Comparison of ENCODE assay signal across 8 mouse cellular contexts in genomic region chr5:142879318-142880175, GRCm38 (mm10). TPM values are rescaled to one million over a fixed set of nuclear protein-coding genes. Genes with fewer than 3 reads are reported as not detected.
DNase-seq lines count a peak whose midpoint lies in the region; ATAC-seq and TF ChIP-seq lines count a peak whose summit lies in the region.

No protein-coding gene starts in this region.

- no peaks in the 10 kb centered on the region for H3K27me3 ChIP-seq in heart, postnatal 0 days (ENCODE audit: control insufficient read depth, insufficient read depth, low read length)
- no peaks in the 10 kb centered on the region for H3K27me3 ChIP-seq in liver, postnatal 0 days (ENCODE audit: insufficient read depth, low read length)
- H3K27me3 ChIP-seq in neural tube, embryonic 15.5 days (replicated peaks), result no peaks in the 10 kb centered on the region

- no peak overlapping the region for H3K27ac ChIP-seq in heart, postnatal 0 days (ENCODE audit: low read depth)
- no peak overlapping the region for H3K27ac ChIP-seq in liver, postnatal 0 days (ENCODE audit: low read depth)
- no peak overlapping the region for H3K27ac ChIP-seq in neural tube, embryonic 15.5 days (replicated peaks)

- no peak overlapping the region for H3K9ac ChIP-seq in heart, postnatal 0 days (replicated peaks; ENCODE audit: low read depth, low read length)
- H3K9ac ChIP-seq in liver, postnatal 0 days (replicated peaks), result no peak overlapping the region
- H3K9ac ChIP-seq in neural tube, embryonic 15.5 days (replicated peaks), result no peak overlapping the region

- TF ChIP-seq EP300 in heart, postnatal 0 days (IDR thresholded peaks at IDR 0.05; ENCODE audit: low read depth), result no peak
- TF ChIP-seq EP300 in liver, postnatal 0 days (IDR thresholded peaks at IDR 0.05; ENCODE audit: low read depth), result no peak

- H3K4me1 ChIP-seq in heart, postnatal 0 days (ENCODE audit: control insufficient read depth, insufficient read depth), result peaks cover 4% of the 10 kb centered on the region; the same call in 1 of the 2 replicates
- peaks cover 4% of the 10 kb centered on the region for H3K4me1 ChIP-seq in liver, postnatal 0 days (ENCODE audit: insufficient read depth)
- peaks cover 36% of the 10 kb centered on the region for H3K4me1 ChIP-seq in neural tube, embryonic 15.5 days

- ATAC-seq in erythroblast, adult 5-6 weeks (replicated peaks; ENCODE audit: low FRiP score, poor library complexity, severe bottlenecking), result peak; percentile 80
- ATAC-seq in heart, postnatal 0 days (ENCODE audit: insufficient read depth, low read depth), result peak; percentile 79
- peak; percentile 77 for ATAC-seq in liver, postnatal 0 days
- peak; percentile 64 for ATAC-seq in neural tube, embryonic 15.5 days (ENCODE audit: low FRiP score)

- TF ChIP-seq CTCF in heart, postnatal 0 days (IDR thresholded peaks at IDR 0.05; ENCODE audit: low read depth), result peak; percentile 96
- peak; percentile 98 for TF ChIP-seq CTCF in liver, postnatal 0 days (IDR thresholded peaks at IDR 0.05; ENCODE audit: low read depth)

- no peak overlapping the region for H3K4me2 ChIP-seq in heart, postnatal 0 days (ENCODE audit: low read depth, low read length)
- H3K4me2 ChIP-seq in liver, postnatal 0 days (ENCODE audit: low read depth, low read length), result no peak overlapping the region
- no peak overlapping the region for H3K4me2 ChIP-seq in neural tube, embryonic 15.5 days

- peak; percentile 69 to 85 for DNase-seq in CD8-positive naive resting alpha-beta T cell, adult 2 months (ENCODE audit: low read depth in 2 of 2, low spot score in 2 of 2)
- peak; percentile 96 for DNase-seq in brain, adult 2 months (ENCODE audit: low read depth, low spot score)
- peak; percentile 87 for DNase-seq in heart, postnatal 0 days (ENCODE audit: low spot score)
- DNase-seq in kidney, postnatal 25 days, result peak; percentile 86 to 89
- peak; percentile 86 for DNase-seq in liver, postnatal 0 days
- peak; percentile 88 for DNase-seq in testis, postnatal 10 days (ENCODE audit: low spot score)

- no peak overlapping the region for H3K4me3 ChIP-seq in heart, postnatal 0 days (ENCODE audit: low read depth, low read length)
- H3K4me3 ChIP-seq in liver, postnatal 0 days (ENCODE audit: low read depth, low read length), result no peak overlapping the region
- H3K4me3 ChIP-seq in neural tube, embryonic 15.5 days (replicated peaks), result no peak overlapping the region

- no peaks in the 10 kb centered on the region for H3K9me3 ChIP-seq in heart, postnatal 0 days (replicated peaks; ENCODE audit: control insufficient read depth, low read length)
- H3K9me3 ChIP-seq in liver, postnatal 0 days (ENCODE audit: low read length), result no peaks in the 10 kb centered on the region
- H3K9me3 ChIP-seq in neural tube, embryonic 15.5 days (replicated peaks), result no peaks in the 10 kb centered on the region

- peaks cover 15% of the 10 kb centered on the region for H3K36me3 ChIP-seq in heart, postnatal 0 days (replicated peaks; ENCODE audit: control insufficient read depth, insufficient read depth, low read length)
- H3K36me3 ChIP-seq in liver, postnatal 0 days (replicated peaks; ENCODE audit: insufficient read depth, low read length), result 0 out of 2 replicates have a peak, but pooled peaks cover 6% of the 10 kb centered on the region
- peaks cover 33% of the 10 kb centered on the region for H3K36me3 ChIP-seq in neural tube, embryonic 15.5 days

- WGBS in heart, postnatal 0 days, result 60% methylated on average over 8 of the region's 8 CpGs
- WGBS in liver, postnatal 0 days (ENCODE audit: insufficient replicate concordance), result 51% methylated on average over 8 of the region's 8 CpGs
- 65% methylated on average over 8 of the region's 8 CpGs for WGBS in neural tube, embryonic 15.5 days

RNA-seq across cellular contexts. Expression of gene Fbxl18, which starts 15.7 kb away (rescaled TPM):
- 0.84 and 8.3 TPM in 2 replicates for total RNA-seq in erythroblast, adult 5-6 weeks (2015; ENCODE audit: low replicate concordance)
- total RNA-seq in erythroblast, adult 5-6 weeks (2017; ENCODE audit: low replicate concordance), result 0.56 and 1.4 TPM in 2 replicates
- total RNA-seq in heart, postnatal 0 days (2014; rRNA removed; ENCODE audit: low replicate concordance), result 12.5 and 17.8 TPM in 2 replicates
- 6.8 and 7.3 TPM in 2 replicates for polyA plus RNA-seq in heart, postnatal 0 days (2015; fragmentation: Nextera tagmentation; extraction: Ambion mirVana)
- 1.8 and 3.2 TPM in 2 replicates for polyA plus RNA-seq in liver, postnatal 0 days (2015; fragmentation: Nextera tagmentation; extraction: Ambion mirVana)
- polyA plus RNA-seq in neural tube, embryonic 15.5 days (2015; fragmentation: Nextera tagmentation; extraction: Ambion mirVana), result 29.4 TPM in 2 replicates

RNA-seq across cellular contexts. Expression of gene Actb, which starts 27.0 kb away (rescaled TPM):
- total RNA-seq in erythroblast, adult 5-6 weeks (2015; ENCODE audit: low replicate concordance), result 4,143 and 4,236 TPM in 2 replicates
- total RNA-seq in erythroblast, adult 5-6 weeks (2017; ENCODE audit: low replicate concordance), result 1,451 and 2,396 TPM in 2 replicates
- total RNA-seq in heart, postnatal 0 days (2014; rRNA removed; ENCODE audit: low replicate concordance), result 2,129 and 2,574 TPM in 2 replicates
- polyA plus RNA-seq in heart, postnatal 0 days (2015; fragmentation: Nextera tagmentation; extraction: Ambion mirVana), result 4,473 and 4,544 TPM in 2 replicates
- 6,710 and 7,738 TPM in 2 replicates for polyA plus RNA-seq in liver, postnatal 0 days (2015; fragmentation: Nextera tagmentation; extraction: Ambion mirVana)
- 12,525 and 12,918 TPM in 2 replicates for polyA plus RNA-seq in neural tube, embryonic 15.5 days (2015; fragmentation: Nextera tagmentation; extraction: Ambion mirVana)
